Mouse (Mus musculus): ENCODE results near the gene Litaf.
"Not testable (repeated sequence)": the region's sequence is repeated elsewhere in the genome, so short reads cannot be mapped to it uniquely, and the experiment has no call there.

The Litaf gene

DNA sequence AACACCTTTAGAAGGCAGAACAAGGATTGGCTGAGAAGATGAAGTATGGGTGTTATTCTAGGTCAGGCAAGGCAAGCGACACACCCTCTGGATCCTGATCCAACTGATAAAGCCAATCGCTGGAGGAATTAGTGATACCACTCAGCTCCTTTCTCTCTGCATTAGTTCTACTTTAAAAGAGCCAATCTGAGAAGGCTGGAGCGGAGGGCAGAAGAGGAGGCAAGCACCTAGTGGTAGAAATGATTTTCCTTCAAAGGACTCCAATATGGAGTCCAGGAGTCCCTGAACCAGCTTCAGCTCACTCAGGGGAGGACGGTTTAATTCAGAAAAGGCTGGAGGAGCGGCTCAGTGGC is 74.2 kb downstream of the Litaf start:
- DNase-seq (ENCODE audit: low spot score) = no peak

GRCm38 (mm10) chr16:10990763-10991162 is 75.2 kb downstream of the Litaf start:
- no peak for DNase-seq (ENCODE audit: low spot score)

- DNase-seq (ENCODE audit: low spot score) = no peak
Measured at GRCm38 (mm10) chr16:10989896-10990295, 76.1 kb downstream of the Litaf start.

DNA sequence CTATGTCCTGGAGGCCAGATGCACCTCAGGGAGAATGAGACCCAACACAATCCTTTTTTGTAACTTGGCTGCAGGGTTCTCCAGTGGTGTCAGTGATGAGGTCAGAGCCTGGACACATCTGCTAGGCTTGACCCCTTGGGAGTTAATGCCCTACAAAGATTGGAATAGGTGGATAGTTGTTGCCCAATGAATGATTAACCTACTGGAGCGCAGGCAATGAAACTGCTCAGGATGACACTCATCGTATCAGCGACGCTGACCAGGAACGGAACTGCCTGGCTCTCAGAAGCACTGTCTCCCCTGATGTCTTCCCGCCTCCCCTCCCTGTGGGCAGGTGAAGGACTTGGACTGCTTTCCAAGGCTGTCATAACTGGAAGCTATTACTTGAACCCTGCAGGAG is 76.6 kb downstream of the Litaf start:
- DNase-seq (ENCODE audit: low spot score) = no peak

DNA sequence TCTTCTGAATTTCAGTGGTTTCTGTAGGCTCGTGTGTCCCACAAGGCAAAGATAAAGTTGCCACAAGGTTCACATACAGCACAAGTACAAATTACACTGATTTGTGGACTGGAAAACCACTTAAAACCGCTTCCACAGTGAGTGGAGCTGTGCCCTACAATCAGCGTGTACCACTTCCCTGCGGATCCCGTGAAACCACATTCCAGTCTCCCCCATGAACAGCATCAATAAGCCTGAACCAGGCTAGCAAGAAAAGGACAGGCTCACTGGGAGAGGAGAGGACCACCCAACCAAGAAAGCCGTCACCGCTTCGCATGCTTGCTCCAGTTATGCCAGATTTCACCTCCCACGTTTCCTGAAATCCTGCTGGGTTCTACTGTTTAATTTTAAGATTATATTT is 77.7 kb downstream of the Litaf start:
- no peak for DNase-seq (ENCODE audit: low spot score)

- no peak for DNase-seq (ENCODE audit: low spot score)
Measured at GRCm38 (mm10) chr16:10984534-10984933, 81.4 kb downstream of the Litaf start.

DNA sequence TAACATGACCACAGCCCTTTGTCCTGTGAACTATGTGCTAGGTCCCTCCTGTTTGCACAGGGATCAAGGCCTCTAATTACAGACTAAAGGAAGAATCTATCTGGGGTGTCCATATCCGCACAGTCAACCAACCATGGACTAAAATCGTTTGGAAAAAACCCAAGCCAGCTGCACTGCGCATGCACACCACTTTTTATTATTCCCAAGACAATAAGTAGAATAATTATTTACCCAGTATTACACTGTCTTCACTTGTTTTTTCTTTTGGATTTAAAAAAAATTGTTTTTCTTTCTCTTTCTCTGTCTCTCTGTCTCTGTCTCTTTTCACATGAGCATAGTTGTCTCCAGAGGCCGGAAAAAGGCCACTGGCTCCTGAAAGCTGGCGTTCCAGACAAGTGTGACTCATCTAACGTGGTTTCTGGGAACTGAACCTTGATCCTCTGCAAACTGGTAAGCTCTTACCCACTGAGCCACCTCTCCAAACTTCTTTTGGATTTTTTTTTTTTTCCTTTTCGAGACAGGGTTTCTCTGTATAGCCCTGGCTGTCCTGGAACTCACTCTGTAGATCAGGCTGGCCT is 84.4 kb downstream of the Litaf start:
- DNase-seq (ENCODE audit: low spot score) = no peak

- no peak for DNase-seq (ENCODE audit: low spot score)
Measured at GRCm38 (mm10) chr16:10979064-10979803, 86.7 kb downstream of the Litaf start.

- no peak for DNase-seq (ENCODE audit: low spot score)
Measured at GRCm38 (mm10) chr16:10977877-10978276, 88.1 kb downstream of the Litaf start.

DNA sequence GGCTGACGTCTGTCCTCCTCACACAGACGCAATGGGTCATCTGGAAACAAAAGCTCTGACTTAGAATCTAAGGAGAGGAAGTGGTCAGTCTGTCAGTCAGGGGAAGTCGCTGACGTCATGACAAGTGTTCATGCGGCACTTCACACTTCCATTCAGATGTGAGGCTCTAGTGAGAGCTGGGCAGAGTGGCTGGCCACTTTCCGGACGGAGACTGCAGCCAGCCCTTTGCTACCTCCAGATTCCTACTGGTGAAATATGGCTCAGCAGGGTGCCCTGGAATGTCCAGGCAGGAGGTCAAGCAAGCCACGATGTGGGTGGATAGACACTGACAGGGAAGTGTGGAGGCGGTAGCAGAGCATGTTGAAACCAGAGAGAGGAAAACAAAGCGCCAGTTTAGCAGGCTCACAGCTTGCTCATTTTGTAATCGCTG is 89.7 kb downstream of the Litaf start:
- DNase-seq (ENCODE audit: low spot score) = no peak

GRCm38 (mm10) chr16:10974939-10975338 is 91.0 kb downstream of the Litaf start:
- no peak for DNase-seq (ENCODE audit: low spot score)

- DNase-seq (ENCODE audit: low spot score) = peak; percentile 69
Measured at GRCm38 (mm10) chr16:10974037-10974446, 91.9 kb downstream of the Litaf start.

DNA sequence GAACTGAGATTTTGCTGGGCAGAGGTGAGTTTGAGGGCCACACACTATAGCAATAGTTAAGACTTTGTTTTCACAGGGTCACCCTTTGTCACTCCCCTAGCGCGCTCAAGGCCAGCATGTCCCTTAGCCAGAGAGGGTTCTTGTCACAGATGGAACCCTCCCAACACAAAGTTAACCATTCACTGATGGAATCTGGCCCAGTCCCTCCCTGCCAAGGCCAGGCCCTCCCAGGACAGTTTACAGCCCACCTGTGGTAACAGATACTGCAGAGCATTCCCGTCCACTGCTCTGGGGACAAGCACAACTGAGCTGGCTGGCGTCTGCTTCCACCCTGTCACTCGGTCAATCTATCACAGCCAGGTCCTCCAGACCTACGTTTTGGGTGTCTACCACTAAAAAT is 93.7 kb downstream of the Litaf start:
- DNase-seq (ENCODE audit: low spot score) = no peak

DNA sequence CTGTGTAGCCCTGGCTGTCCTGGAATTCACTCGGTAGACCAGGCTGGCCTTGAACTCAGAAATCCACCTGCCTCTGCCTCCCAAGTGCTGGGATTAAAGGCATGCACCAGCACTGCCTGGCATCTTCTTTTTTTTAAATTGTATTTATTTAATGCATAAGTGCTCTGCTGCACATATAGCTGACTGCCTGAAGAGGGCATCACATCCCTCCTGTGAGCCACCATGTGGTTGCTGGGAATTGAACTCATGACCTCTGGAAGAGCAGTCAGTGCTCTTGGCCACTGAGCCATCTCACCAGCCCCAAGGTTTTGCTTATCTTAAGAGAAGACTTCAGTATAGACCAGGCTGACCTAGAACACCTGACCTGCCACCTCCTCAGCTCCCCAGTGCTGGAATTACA is 96.0 kb downstream of the Litaf start:
- DNase-seq (ENCODE audit: low spot score) = not testable (repeated sequence)

GRCm38 (mm10) chr16:10969342-10969741 is 96.6 kb downstream of the Litaf start:
- no peak for DNase-seq (ENCODE audit: low spot score)

DNA sequence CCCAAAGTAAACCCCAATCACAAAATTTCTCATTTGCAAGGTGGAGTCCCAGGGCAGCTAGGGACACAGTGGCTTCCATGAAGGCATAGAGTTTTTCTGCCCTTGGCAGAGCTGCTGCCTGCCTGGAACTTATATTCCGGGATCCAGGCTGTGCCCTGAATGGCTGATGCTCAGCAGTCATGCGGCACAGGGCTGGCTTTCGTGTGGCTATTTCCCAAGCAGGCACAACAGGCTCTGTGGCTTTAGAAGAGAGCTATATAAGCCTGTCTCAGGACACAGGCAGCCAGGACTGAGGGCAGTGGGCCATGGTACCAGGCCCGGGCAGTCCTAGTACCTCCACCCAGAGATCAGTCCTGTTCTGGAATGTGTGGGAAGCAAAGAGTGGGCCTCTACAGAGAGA is 97.7 kb downstream of the Litaf start:
- no peak for DNase-seq (ENCODE audit: low spot score)

DNA sequence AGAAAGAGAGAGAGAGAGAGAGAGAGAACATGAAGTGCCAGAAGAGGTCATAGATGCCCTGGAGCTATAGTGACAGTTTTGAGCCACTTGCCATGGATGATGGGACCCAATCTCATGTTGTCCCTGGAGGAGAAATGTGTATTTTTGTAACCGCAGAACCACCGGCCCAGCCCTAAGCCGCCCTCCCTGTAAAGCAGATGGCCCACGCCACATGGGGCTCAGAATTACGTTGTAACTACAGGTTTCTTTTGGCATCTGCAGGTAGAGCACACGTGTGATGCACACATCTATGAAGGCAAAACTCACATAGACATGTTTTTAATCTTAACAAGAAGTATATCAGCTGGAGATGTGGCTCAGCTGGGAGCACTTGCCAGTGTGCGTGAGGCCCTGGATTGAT is 98.2 kb downstream of the Litaf start:
- DNase-seq (ENCODE audit: low spot score) = no peak

GRCm38 (mm10) chr16:10967013-10967412 is 98.9 kb downstream of the Litaf start:
- no peak for DNase-seq (ENCODE audit: low spot score)

DNA sequence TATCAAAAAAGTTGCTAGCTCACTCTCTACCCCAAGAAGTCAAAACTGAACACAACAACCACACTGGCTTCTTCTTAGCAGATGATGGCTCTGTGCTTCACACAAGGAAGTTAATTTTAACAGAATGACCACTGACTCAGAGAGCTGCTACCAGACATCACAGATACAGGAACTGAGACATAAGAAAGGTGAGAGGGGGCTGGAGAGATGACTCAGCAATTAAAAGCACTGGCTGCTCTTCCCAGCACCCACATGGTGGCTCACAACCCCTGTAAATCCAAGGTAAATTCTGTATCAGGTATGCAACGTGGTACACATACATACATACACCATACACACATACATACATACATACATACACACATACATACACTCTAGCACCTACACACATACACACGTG is 100.9 kb downstream of the Litaf start:
- no peak for DNase-seq (ENCODE audit: low spot score)

DNA sequence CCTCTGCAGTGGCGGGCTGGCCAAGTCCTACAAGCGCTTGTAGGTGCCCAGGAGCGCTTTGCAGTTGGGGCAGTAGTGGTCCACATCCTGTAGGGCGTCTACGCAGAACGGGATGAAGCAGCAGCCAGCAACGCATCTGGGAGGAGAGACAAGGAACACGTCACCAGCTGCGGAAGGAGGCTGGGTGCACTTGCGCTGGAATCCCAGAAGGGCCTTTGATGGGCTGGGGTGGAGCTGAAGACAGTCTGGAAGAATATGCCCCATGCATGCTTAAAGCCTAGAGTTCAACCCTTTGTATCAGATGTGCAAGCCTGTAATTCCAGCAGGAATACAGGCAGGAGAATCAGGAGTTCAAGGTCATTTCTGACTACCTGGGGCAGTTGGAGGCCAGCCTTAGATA is 105.0 kb downstream of the Litaf start:
- no peak for DNase-seq (ENCODE audit: low spot score)

- peak; percentile 30 for DNase-seq (ENCODE audit: low spot score)
Measured at GRCm38 (mm10) chr16:10958763-10959440, 107.1 kb downstream of the Litaf start.

- DNase-seq (ENCODE audit: low spot score) = not testable (repeated sequence)
Measured at GRCm38 (mm10) chr16:10958307-10958706, 107.7 kb downstream of the Litaf start.

GRCm38 (mm10) chr16:10957794-10958193 is 108.2 kb downstream of the Litaf start:
- DNase-seq (ENCODE audit: low spot score) = no peak

Measured in ovary, postnatal 14 days (tissue).